Mouse (Mus musculus) embryonic facial prominence, embryonic 13.5 days (tissue): Measurements from ENCODE around the gene Narfl. TPM values are rescaled to one million over a fixed set of nuclear protein-coding genes. Genes with fewer than 3 reads are reported as not detected.

ENCODE experiments used
- ATAC-seq: fragments of 200-750 bp; cut with Nextera tagmentation; 2 replicates; pipeline ENCODE4 v1.8.0; 2017; ENCODE audit warnings: low read depth; ENCODE audit not compliant: insufficient number of reproducible peaks, insufficient read depth, low FRiP score, low TSS enrichment
- H3K27ac ChIP-seq: fragments of 300-500 bp; sonication (generic); 2 replicates; pipeline ENCODE4 v1.5.1; 2015; ENCODE audit warnings: moderate library complexity, mild to moderate bottlenecking, inconsistent platforms
- H3K27me3 ChIP-seq: fragments of 300-500 bp; sonication (generic); 2 replicates; pipeline ENCODE4 v1.6.1; 2015; ENCODE audit warnings: mild to moderate bottlenecking, inconsistent platforms
- H3K36me3 ChIP-seq: fragments of 300-500 bp; sonication (generic); 2 replicates; pipeline ENCODE4 v1.6.1; 2015; ENCODE audit warnings: mild to moderate bottlenecking, inconsistent platforms
- H3K4me1 ChIP-seq: fragments of 300-500 bp; sonication (generic); 2 replicates; pipeline ENCODE4 v1.6.1; 2015; ENCODE audit warnings: inconsistent platforms
- H3K4me2 ChIP-seq: fragments of 300-500 bp; sonication (generic); 2 replicates; pipeline ENCODE4 v1.6.1; 2015; ENCODE audit warnings: moderate library complexity, mild to moderate bottlenecking, inconsistent platforms
- H3K4me3 ChIP-seq: fragments of 300-500 bp; sonication (generic); 2 replicates; pipeline ENCODE4 v1.5.1; 2015; ENCODE audit warnings: mild to moderate bottlenecking, inconsistent platforms
- H3K9ac ChIP-seq: fragments of 300-500 bp; sonication (generic); 2 replicates; pipeline ENCODE4 v1.6.1; 2015; ENCODE audit warnings: mild to moderate bottlenecking, inconsistent platforms
- H3K9me3 ChIP-seq: fragments of 300-500 bp; sonication (generic); 2 replicates; pipeline ENCODE4 v1.6.1; 2016; ENCODE audit warnings: inconsistent platforms
- WGBS: fragments of 180-500 bp; shearing (Covaris S2); methylation state at CpG from one replicate; pipeline ENCODE4 v1.1.7; 2015; ENCODE audit warnings: mixed read lengths; 5-methylcytosine and 5-hydroxymethylcytosine counted together
- microRNA-seq: library from miRNA; unstranded; fragments of <30 nt; microRNA quantifications from one replicate; pipeline ENCODE4, GENCODE M21; 2016
- polyA plus RNA-seq: library from polyadenylated mRNA; unstranded; fragments of >200 nt; fragmentation: Nextera tagmentation; extraction: Ambion mirVana; gene quantifications from 2 replicates; pipeline ENCODE4 v1.2.1, GENCODE M21; 2015

Narfl gene
- polyA plus RNA-seq, 1 experiment from 2014 or later: 24.9 TPM

DNA sequence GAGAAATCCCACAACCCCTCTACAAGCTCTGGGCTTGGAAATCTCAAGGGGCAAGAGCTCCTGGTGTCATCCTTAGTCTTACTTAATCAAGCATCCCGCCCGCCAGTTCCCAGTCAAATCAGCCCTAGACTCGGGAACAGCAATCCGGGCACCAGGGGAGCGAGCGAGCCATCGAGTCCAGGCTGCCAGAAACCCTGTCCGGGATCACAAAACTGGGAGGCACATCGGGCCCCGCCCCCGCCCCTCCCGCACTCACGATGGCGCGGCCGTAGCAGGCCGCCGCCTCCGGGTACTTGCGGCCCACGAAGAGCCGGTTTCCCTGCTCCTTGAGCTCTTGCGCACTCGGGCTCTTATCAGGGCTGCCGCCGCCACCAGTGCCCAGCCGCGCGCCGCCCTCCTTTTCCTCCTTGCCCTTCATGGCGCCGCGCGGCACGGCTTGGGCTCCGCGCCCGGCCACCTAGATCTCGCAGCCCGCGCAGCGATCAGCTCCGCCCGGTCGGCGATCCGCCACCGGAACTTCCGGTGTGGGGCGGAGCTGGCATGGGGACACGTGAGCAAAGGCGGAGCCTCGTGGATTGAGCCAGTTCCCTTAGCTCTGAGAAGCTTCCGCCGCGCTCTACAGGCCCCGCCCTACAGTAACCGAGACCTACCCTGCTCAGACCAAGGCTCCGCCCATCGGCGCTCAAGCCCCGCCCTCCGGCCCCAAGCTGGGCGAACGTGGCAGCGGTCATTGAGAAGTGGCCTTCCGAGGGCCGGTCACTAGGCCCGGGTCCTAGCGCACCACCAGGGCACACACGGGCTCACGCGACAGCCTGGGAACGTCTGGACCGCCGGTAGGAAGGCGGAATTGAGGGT, 59.1 kb downstream of the Narfl start:
- Histone ChIP-seq H3K27me3 (no peaks in the 10 kb centered on the region), H3K4me2 (peak overlapping the region; percentile 98), H3K4me3 (peak overlapping the region; percentile 86), H3K4me1 (peaks cover 79% of the 10 kb centered on the region), H3K9me3 (no peaks in the 10 kb centered on the region), H3K9ac (peak overlapping the region; percentile 93), H3K27ac (peak overlapping the region; percentile 95), H3K36me3 (peaks cover 47% of the 10 kb centered on the region)
- ATAC-seq: peak; percentile 85
- under 1% methylated on average over 71 of the region's 77 CpGs for WGBS

Small RNA genes within 50 kb of the gene (microRNA-seq; reads per million reads assigned to microRNA genes)
- gene Gm25083: not detected
- gene Mir3082: 1.7 reads per million
- gene Mir6966: not detected

Other genes with a start within 250 kb of the Narfl start
- 9.1 and 11.1 TPM in 2 replicates for gene Sox8, start 203.1 kb upstream of the Narfl start, polyA plus RNA-seq
- gene Lmf1, start 194.7 kb upstream of the Narfl start, polyA plus RNA-seq: 28.7 and 33.8 TPM in 2 replicates
- gene Gng13, start 56.6 kb upstream of the Narfl start, polyA plus RNA-seq: 5.8 and 10.3 TPM in 2 replicates
- 31.6 and 35.9 TPM in 2 replicates for gene Chtf18, start 46.4 kb upstream of the Narfl start, polyA plus RNA-seq
- gene Rpusd1, start 46.1 kb upstream of the Narfl start, polyA plus RNA-seq: 28.0 and 28.9 TPM in 2 replicates
- gene Mslnl, start 37.7 kb upstream of the Narfl start, polyA plus RNA-seq: 0.83 TPM in 1 of 2 replicates, not detected in the other
- 0.17 and 0.42 TPM in 2 replicates for gene Msln, start 19.4 kb upstream of the Narfl start, polyA plus RNA-seq
- 74.6 and 89.5 TPM in 2 replicates for gene Haghl, start 11.9 kb downstream of the Narfl start, polyA plus RNA-seq
- 0.20 and 0.25 TPM in 2 replicates for gene Ccdc78, start 12.8 kb downstream of the Narfl start, polyA plus RNA-seq
- 65.3 and 78.1 TPM in 2 replicates for gene Fam173a, start 19.1 kb downstream of the Narfl start, polyA plus RNA-seq
- not detected in 2 replicates for gene AC134908.4, start 21.9 kb downstream of the Narfl start, polyA plus RNA-seq
- 43.4 and 50.1 TPM in 2 replicates for gene Metrn, start 23.4 kb downstream of the Narfl start, polyA plus RNA-seq
- 3.6 and 4.2 TPM in 2 replicates for gene Fbxl16, start 35.3 kb downstream of the Narfl start, polyA plus RNA-seq
- 26.5 and 30.0 TPM in 2 replicates for gene Wdr24, start 49.9 kb downstream of the Narfl start, polyA plus RNA-seq
- 48.3 and 52.8 TPM in 2 replicates for gene Jmjd8, start 55.1 kb downstream of the Narfl start, polyA plus RNA-seq
- 319 and 353 TPM in 2 replicates for gene Stub1, start 59.6 kb downstream of the Narfl start, polyA plus RNA-seq
- gene Rhbdl1, start 63.5 kb downstream of the Narfl start, polyA plus RNA-seq: 1.4 and 2.7 TPM in 2 replicates
- gene Gm20683, start 68.0 kb downstream of the Narfl start, polyA plus RNA-seq: 1.3 and 2.9 TPM in 2 replicates
- 26.4 and 31.4 TPM in 2 replicates for gene Rhot2, start 71.1 kb downstream of the Narfl start, polyA plus RNA-seq
- 30.0 and 31.2 TPM in 2 replicates for gene Wdr90, start 87.7 kb downstream of the Narfl start, polyA plus RNA-seq
- 11.1 and 13.4 TPM in 2 replicates for gene Mcrip2, start 95.0 kb downstream of the Narfl start, polyA plus RNA-seq
- gene Mettl26, start 101.3 kb downstream of the Narfl start, polyA plus RNA-seq: 47.1 and 50.6 TPM in 2 replicates
- gene Wfikkn1, start 107.1 kb downstream of the Narfl start, polyA plus RNA-seq: 0.56 and 0.73 TPM in 2 replicates
- 32.9 and 36.6 TPM in 2 replicates for gene Rab40c, start 146.0 kb downstream of the Narfl start, polyA plus RNA-seq
- gene Pigq, start 171.2 kb downstream of the Narfl start, polyA plus RNA-seq: 50.6 and 53.8 TPM in 2 replicates
- gene Nhlrc4, start 171.2 kb downstream of the Narfl start, polyA plus RNA-seq: not detected in 2 replicates
- gene A930017K11Rik, start 178.8 kb downstream of the Narfl start, polyA plus RNA-seq: 0.18 and 0.26 TPM in 2 replicates
- gene Capn15, start 212.0 kb downstream of the Narfl start, polyA plus RNA-seq: 23.4 and 24.2 TPM in 2 replicates